Mouse (Mus musculus): ENCODE measurements at regions not wholly inside any gene's neighbourhood (a gene's known extent, or its start where the extent isn't known, plus 50 kb on each side); places are given as distances from the start of the nearest gene placed in this dataset.

DNA sequence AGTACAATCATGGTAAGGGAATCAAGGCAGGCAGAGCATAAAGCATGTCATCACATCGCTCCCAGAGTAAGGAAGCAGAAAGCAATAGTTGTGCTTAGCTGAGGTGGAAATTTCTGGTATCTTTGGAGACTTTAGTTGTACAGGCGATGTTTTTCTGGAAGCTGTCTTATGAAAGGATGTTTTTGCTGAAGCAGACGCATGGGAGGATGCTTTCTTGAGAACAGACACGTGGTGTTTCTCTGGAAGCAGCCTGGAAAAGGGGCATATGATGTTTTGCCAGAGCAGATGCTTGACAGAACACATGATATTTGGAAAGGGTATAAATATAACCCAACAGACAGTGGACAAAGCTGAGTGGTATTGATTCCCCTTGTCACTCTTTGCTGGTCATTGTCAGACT, 722.4 kb downstream of the Mat2b start:
- TF ChIP-seq CTCF (IDR thresholded peaks at IDR 0.05; ENCODE audit: low read depth), result no peak
- TF ChIP-seq EP300 (IDR thresholded peaks at IDR 0.05; ENCODE audit: low read depth), result no peak

Measured in liver, postnatal 0 days (tissue).